Mouse (Mus musculus): ENCODE measurements around the gene Gm20388. TPM values are rescaled to one million over a fixed set of nuclear protein-coding genes. Genes with fewer than 3 reads are reported as not detected.

The Gm20388 gene
- total RNA-seq, 1 experiment: 27.0 TPM

GRCm38 (mm10) chr8:123110649-123111048, 3200.0 kb downstream of the Gm20388 start:
- H3K4me3 ChIP-seq (ENCODE audit: insufficient read depth in 1 of 2, low read depth in 1 of 2, low read length in 2 of 2, poor library complexity in 1 of 2, severe bottlenecking in 1 of 2): no peak overlapping the region
- in situ Hi-C loops (cut with MboI; ENCODE audit: low sequenced_read_pairs in 2 of 2, unreplicated experiment in 2 of 2): no loop called here
- H3K27ac ChIP-seq (ENCODE audit: insufficient read depth, low read depth, low read length, poor library complexity, severe bottlenecking): no peak overlapping the region
- no peaks in the 10 kb centered on the region for H3K9me3 ChIP-seq (ENCODE audit: control insufficient read depth, insufficient read depth, low read depth, low read length)
- TF ChIP-seq ZNF384 (IDR thresholded peaks at IDR 0.05; ENCODE audit: low read depth, low read length) (0 out of 2 replicates have a peak, but pooled peaks have one; percentile 8), HCFC1 (IDR thresholded peaks at IDR 0.05; ENCODE audit: borderline replicate concordance, insufficient read depth, low read length) (no peak), MAFK (IDR thresholded peaks at IDR 0.05; ENCODE audit: insufficient read depth, low read depth, low read length) (0 out of 2 replicates have a peak, but pooled peaks have one; percentile 21), ZC3H11A (IDR thresholded peaks at IDR 0.05; ENCODE audit: borderline replicate concordance, low read depth, low read length) (peak; percentile 37; the same call in 1 of the 2 replicates), CHD2 (IDR thresholded peaks at IDR 0.05; ENCODE audit: low read depth, low read length) (no peak)
- no peaks in the 10 kb centered on the region for H3K36me3 ChIP-seq (ENCODE audit: control insufficient read depth, insufficient read depth, low read length, poor library complexity, severe bottlenecking)
- no peak overlapping the region for H3K9ac ChIP-seq (ENCODE audit: insufficient read depth, low read depth, low read length, poor library complexity, severe bottlenecking)
- peak; percentile 80 for DNase-seq (ENCODE audit: low read depth, low spot score)
- H3K4me1 ChIP-seq (ENCODE audit: control insufficient read depth in 2 of 2, insufficient read depth in 2 of 2, low read length in 2 of 2, poor library complexity in 1 of 2): no peaks in the 10 kb centered on the region

GRCm38 (mm10) chr8:123112892-123113291, 3202.3 kb downstream of the Gm20388 start:
- Histone ChIP-seq H3K9me3 (ENCODE audit: control insufficient read depth, insufficient read depth, low read depth, low read length) (no peaks in the 10 kb centered on the region), H3K4me1 (ENCODE audit: control insufficient read depth in 2 of 2, insufficient read depth in 2 of 2, low read length in 2 of 2, poor library complexity in 1 of 2) (peaks cover 0 to 2% of the 10 kb centered on the region in 2 experiments; a peak in 1 of 4 replicates), H3K27ac (ENCODE audit: insufficient read depth, low read depth, low read length, poor library complexity, severe bottlenecking) (no peak overlapping the region), H3K9ac (ENCODE audit: insufficient read depth, low read depth, low read length, poor library complexity, severe bottlenecking) (no peak overlapping the region), H3K4me3 (ENCODE audit: insufficient read depth in 1 of 2, low read depth in 1 of 2, low read length in 2 of 2, poor library complexity in 1 of 2, severe bottlenecking in 1 of 2) (no peak overlapping the region), H3K36me3 (ENCODE audit: control insufficient read depth, insufficient read depth, low read length, poor library complexity, severe bottlenecking) (no peaks in the 10 kb centered on the region)
- no peak for DNase-seq (ENCODE audit: low read depth, low spot score)
- in situ Hi-C loops (cut with MboI; ENCODE audit: low sequenced_read_pairs in 2 of 2, unreplicated experiment in 2 of 2): no loop called here
- TF ChIP-seq MAFK (IDR thresholded peaks at IDR 0.05; ENCODE audit: insufficient read depth, low read depth, low read length) (no peak), HCFC1 (IDR thresholded peaks at IDR 0.05; ENCODE audit: borderline replicate concordance, insufficient read depth, low read length) (no peak), ZC3H11A (IDR thresholded peaks at IDR 0.05; ENCODE audit: borderline replicate concordance, low read depth, low read length) (no peak), CHD2 (IDR thresholded peaks at IDR 0.05; ENCODE audit: low read depth, low read length) (no peak), ZNF384 (IDR thresholded peaks at IDR 0.05; ENCODE audit: low read depth, low read length) (no peak)

GRCm38 (mm10) chr8:123113908-123114469, 3203.3 kb downstream of the Gm20388 start:
- no peak overlapping the region for H3K4me3 ChIP-seq (ENCODE audit: insufficient read depth in 1 of 2, low read depth in 1 of 2, low read length in 2 of 2, poor library complexity in 1 of 2, severe bottlenecking in 1 of 2)
- peaks cover 0 to 3% of the 10 kb centered on the region in 2 experiments; a peak in 1 of 4 replicates for H3K4me1 ChIP-seq (ENCODE audit: control insufficient read depth in 2 of 2, insufficient read depth in 2 of 2, low read length in 2 of 2, poor library complexity in 1 of 2)
- no peak overlapping the region for H3K9ac ChIP-seq (ENCODE audit: insufficient read depth, low read depth, low read length, poor library complexity, severe bottlenecking)
- no peak for TF ChIP-seq ZNF384 (IDR thresholded peaks at IDR 0.05; ENCODE audit: low read depth, low read length)
- TF ChIP-seq ZC3H11A (IDR thresholded peaks at IDR 0.05; ENCODE audit: borderline replicate concordance, low read depth, low read length): no peak
- TF ChIP-seq MAFK (IDR thresholded peaks at IDR 0.05; ENCODE audit: insufficient read depth, low read depth, low read length): no peak
- no peak for TF ChIP-seq HCFC1 (IDR thresholded peaks at IDR 0.05; ENCODE audit: borderline replicate concordance, insufficient read depth, low read length)
- no peak for TF ChIP-seq CHD2 (IDR thresholded peaks at IDR 0.05; ENCODE audit: low read depth, low read length)
- no peaks in the 10 kb centered on the region for H3K36me3 ChIP-seq (ENCODE audit: control insufficient read depth, insufficient read depth, low read length, poor library complexity, severe bottlenecking)
- in situ Hi-C loops (cut with MboI; ENCODE audit: low sequenced_read_pairs in 2 of 2, unreplicated experiment in 2 of 2): no loop called here
- no peaks in the 10 kb centered on the region for H3K9me3 ChIP-seq (ENCODE audit: control insufficient read depth, insufficient read depth, low read depth, low read length)
- no peak for DNase-seq (ENCODE audit: low read depth, low spot score)
- H3K27ac ChIP-seq (ENCODE audit: insufficient read depth, low read depth, low read length, poor library complexity, severe bottlenecking): no peak overlapping the region

- Histone ChIP-seq H3K36me3 (ENCODE audit: control insufficient read depth, insufficient read depth, low read length, poor library complexity, severe bottlenecking) (no peaks in the 10 kb centered on the region), H3K27ac (ENCODE audit: insufficient read depth, low read depth, low read length, poor library complexity, severe bottlenecking) (no peak overlapping the region), H3K9me3 (ENCODE audit: control insufficient read depth, insufficient read depth, low read depth, low read length) (no peaks in the 10 kb centered on the region), H3K9ac (ENCODE audit: insufficient read depth, low read depth, low read length, poor library complexity, severe bottlenecking) (no peak overlapping the region), H3K4me1 (ENCODE audit: control insufficient read depth in 2 of 2, insufficient read depth in 2 of 2, low read length in 2 of 2, poor library complexity in 1 of 2) (peaks cover 0 to 3% of the 10 kb centered on the region in 2 experiments; a peak in 1 of 4 replicates), H3K4me3 (ENCODE audit: insufficient read depth in 1 of 2, low read depth in 1 of 2, low read length in 2 of 2, poor library complexity in 1 of 2, severe bottlenecking in 1 of 2) (no peak overlapping the region)
- no peak for TF ChIP-seq HCFC1 (IDR thresholded peaks at IDR 0.05; ENCODE audit: borderline replicate concordance, insufficient read depth, low read length)
- TF ChIP-seq ZC3H11A (IDR thresholded peaks at IDR 0.05; ENCODE audit: borderline replicate concordance, low read depth, low read length): no peak
- no peak for TF ChIP-seq ZNF384 (IDR thresholded peaks at IDR 0.05; ENCODE audit: low read depth, low read length)
- no peak for TF ChIP-seq MAFK (IDR thresholded peaks at IDR 0.05; ENCODE audit: insufficient read depth, low read depth, low read length)
- no peak for TF ChIP-seq CHD2 (IDR thresholded peaks at IDR 0.05; ENCODE audit: low read depth, low read length)
- DNase-seq (ENCODE audit: low read depth, low spot score): no peak
- in situ Hi-C loops (cut with MboI; ENCODE audit: low sequenced_read_pairs in 2 of 2, unreplicated experiment in 2 of 2): no loop called here
Measured at GRCm38 (mm10) chr8:123114644-123115043, 3204.0 kb downstream of the Gm20388 start.
